Mouse (Mus musculus) retina, postnatal 1 day (tissue): Measurements from ENCODE around the gene Dlg4.

Experiments
- DNase-seq: peaks from one replicate; pipeline ENCODE4 v3.0.0-alpha.2; 2012

The Dlg4 gene

DNA sequence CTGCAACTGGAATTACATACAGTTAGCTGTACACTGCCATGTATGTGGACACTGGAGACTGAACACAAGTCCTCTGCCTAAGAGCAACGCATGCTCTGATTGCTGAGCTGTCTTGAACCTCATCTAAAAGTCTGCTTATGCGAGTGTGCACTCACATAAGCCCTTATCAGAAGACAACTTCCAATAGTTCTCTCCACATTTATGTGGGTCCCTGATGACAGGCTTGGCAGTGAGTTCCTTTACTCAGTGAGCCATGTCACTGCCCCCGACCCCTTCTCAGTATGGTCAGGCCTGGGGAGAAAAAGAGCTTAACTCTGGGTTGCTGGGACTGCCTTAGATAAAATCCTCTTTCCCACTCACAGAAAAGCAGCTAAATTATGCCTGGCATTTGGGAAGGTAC lies at the start of gene Dlg4:
TSS of gene Dlg4 (plus strand) at position 274 of the 400 bp plus-strand sequence.
- no peak for DNase-seq

DNA sequence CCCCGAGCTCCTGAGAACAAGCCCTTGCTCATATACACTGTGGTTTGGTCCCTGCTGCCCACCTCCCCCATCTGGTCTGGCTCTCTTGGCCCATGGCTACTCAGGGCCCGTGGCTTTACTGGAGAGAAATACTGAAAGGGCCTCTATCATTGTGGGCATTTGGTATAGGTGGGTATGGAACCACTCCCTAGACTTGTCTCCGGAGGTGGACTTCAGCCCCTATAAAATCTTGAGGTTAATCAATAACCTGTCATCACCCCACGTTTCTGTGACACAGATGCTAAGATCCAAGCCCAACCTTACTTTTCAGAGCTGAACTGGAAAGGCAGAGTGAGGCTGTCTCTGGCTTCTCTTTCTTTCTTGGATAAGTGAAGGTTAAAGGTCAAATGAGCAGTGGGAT lies 47.9 kb upstream of the Dlg4 start:
- no peak for DNase-seq

DNA sequence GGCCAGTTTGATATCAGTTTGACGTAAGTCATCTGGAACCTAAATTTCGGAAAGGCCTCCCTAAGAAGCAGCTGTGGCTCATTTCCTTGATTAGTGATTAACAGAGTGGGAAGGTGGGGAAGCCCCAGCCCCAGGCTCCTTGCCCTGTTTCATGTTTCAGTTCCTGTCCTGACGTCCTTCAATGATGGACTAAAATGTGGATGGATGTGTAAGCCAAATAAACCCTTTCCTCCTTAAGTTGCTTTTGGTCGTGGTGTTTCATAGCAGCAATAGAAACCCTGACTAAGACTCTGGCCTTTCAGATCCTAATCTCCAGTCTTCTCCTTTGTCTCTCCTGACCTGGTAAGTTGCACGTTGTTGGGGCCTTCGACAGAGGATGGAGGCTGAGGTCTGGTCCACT lies 46.5 kb upstream of the Dlg4 start:
- DNase-seq: no peak

- no peak for DNase-seq
Measured at GRCm38 (mm10) chr11:69970775-69971174, 46.0 kb upstream of the Dlg4 start.

- no peak for DNase-seq
Measured at GRCm38 (mm10) chr11:69974907-69975306, 41.8 kb upstream of the Dlg4 start.

DNA sequence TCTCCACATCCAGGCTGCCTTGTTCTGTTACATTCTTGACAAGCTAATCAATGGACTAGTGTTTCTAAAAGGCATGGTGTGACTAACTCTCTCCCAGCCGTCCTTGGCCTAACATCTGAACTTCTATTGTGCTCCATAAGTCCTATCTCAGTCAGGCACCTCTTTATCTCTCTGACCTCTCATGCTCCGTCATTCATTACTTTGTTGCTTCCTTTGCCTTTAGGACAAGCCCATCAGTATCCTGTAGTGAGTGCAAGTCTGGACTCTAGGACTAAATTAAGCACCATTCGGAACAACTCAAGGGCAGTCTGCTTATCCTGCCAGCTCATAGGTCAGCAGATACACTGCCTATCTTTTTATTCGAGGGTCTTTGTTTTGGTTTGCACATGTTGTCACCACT lies 40.5 kb upstream of the Dlg4 start:
- DNase-seq: no peak

DNA sequence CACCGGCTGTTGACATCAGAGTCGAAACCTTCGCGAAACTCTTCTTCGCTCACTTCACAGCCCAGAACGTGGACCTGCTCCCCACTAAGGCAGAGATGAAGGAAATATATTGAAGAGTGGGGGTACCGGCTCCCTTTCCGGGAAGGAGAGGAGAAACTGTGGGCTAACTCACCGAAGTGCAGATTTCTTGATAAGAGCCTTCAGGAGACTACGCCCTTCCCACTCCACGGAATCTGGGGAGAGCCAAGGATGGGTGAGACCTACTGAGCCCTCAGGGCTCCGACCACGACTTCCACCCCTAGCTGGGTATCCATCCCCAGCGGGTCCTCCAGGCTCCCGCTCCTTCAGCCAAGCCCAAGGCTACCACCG lies 36.9 kb upstream of the Dlg4 start:
- no peak for DNase-seq

- DNase-seq: peak; percentile 100
Measured at GRCm38 (mm10) chr11:69980196-69981140, 36.3 kb upstream of the Dlg4 start.

- no peak for DNase-seq
Measured at GRCm38 (mm10) chr11:69981141-69981762, 35.5 kb upstream of the Dlg4 start, which contains the start of gene Ctdnep1. TSS of gene Ctdnep1 (plus strand) at chr11:69981156.

DNA sequence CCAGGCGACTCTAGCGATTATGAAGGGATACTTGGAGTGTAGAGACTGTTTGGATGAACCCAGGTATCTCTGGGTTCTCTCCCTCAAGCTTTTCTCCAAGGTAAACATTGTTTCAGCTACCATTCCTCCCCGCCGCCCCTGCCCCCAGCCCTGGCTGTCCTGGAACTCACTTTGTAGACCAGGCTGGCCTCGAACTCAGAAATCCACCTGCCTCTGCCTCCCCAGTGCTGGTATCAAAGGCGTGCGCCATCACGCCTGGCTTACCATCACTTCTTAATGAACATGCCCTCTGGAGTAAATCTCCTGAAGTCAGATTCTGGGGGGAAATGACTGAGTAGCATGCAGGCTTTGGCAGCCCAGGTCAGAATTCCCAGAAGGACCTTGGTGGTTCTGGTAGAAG lies 34.5 kb upstream of the Dlg4 start, which contains the start of gene Elp5:
TSS of gene Elp5 (minus strand) at position 293 of the 400 bp plus-strand sequence.
- no peak for DNase-seq

GRCm38 (mm10) chr11:69982877-69983276 lies 33.9 kb upstream of the Dlg4 start:
- no peak for DNase-seq

DNA sequence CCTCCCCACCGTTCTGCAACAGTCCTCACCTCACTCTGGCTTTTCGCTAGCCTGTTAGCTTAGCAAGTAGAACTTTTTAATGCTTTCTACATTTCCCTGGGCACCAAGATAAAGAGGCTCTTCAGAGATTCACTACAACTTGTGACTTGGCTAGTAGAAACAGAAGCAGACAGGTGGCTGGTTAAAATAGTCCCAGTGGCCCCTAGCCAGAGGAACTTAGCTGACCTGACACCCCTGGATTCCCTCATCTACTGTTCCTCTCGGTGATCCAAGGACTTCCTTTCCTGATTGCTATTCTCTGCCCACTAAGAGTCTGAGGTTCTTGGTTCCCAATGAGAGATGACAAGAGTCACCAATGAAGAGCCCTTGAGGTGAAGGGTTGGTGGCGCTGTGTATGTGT lies 33.4 kb upstream of the Dlg4 start:
- DNase-seq: no peak

GRCm38 (mm10) chr11:69984431-69984830 lies 32.3 kb upstream of the Dlg4 start:
- DNase-seq: no peak

- no peak for DNase-seq
Measured at GRCm38 (mm10) chr11:69989949-69990348, 26.8 kb upstream of the Dlg4 start.

DNA sequence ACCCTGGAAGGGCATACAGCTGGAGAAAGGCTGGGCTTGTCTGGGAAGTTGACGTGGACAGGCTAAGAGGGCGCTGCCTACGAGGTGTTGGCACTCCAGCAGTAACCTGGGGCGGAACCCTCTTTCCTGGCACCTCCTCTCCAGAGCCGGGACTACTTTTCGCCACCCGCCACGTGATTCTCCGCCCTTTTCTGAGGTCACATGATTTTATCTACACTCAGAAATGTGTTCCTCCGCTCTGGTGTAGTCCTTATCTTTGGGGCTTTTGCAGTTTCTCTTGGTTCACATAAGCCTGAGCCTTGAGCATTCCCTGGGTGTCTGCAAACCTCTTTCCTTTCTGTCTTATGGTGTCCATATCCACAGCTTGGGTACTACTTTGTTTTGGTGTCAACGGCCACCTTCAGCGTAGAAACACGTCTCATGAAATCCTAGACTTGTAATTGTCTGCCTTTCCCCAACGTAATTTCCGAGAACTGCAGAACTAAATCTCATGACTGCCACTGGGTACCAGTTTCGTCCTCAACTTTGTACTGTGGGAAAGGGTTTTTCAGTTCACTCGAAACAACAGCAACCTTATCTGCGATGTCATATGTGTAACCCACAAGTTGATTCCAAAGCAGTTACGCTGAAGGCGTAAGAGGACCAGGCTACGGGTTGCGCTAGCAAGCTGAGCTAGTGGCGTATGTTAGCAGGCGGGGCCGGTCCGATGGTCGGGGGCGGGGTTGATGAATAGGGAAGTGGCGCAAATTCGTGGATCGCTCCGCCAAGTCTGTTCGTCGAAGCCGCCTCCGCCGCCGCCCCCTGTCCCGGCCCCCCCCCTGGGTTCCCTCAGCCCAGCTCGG lies 25.7 kb upstream of the Dlg4 start, which contains the start of gene Gabarap:
TSS of gene Gabarap (plus strand) at position 294 of the 842 bp plus-strand sequence.
- DNase-seq: peak; percentile 98

GRCm38 (mm10) chr11:69991711-69992110 lies 25.0 kb upstream of the Dlg4 start:
- DNase-seq: no peak

- DNase-seq: no peak
Measured at GRCm38 (mm10) chr11:69992396-69992795, 24.3 kb upstream of the Dlg4 start.

- DNase-seq: peak; percentile 44
Measured at GRCm38 (mm10) chr11:69992932-69993331, 23.8 kb upstream of the Dlg4 start.

DNA sequence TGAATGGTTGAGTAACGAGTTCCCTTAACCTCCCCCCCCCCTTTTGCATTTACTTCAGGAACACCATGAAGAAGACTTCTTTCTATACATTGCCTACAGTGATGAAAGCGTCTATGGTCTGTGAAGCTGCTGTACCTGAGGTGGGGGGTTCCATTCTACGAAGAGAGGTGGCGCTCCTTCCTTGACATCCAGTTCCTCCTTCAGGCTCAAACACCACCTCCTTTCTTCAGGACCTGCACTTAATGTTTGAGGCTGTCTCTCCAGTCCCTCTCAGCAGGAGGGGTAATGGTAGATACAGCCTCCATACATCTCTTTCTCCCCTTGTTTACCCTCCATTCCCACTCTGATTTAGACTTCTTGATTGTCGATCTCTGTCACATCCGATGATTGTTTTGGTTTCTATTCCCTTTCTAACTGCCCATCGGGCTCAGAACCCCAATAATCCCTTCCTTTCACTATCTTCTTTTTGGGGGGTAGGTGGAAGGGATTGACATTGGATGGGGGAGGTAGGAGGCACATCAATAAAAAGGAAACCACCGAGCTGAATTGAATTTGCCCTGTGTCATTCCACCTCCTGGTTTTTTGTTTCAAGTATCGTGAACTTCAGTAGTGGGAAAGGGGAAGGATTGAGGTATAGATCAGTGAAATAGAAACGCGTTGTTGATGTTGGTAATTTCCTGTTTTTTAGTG lies 22.2 kb upstream of the Dlg4 start:
- no peak for DNase-seq

DNA sequence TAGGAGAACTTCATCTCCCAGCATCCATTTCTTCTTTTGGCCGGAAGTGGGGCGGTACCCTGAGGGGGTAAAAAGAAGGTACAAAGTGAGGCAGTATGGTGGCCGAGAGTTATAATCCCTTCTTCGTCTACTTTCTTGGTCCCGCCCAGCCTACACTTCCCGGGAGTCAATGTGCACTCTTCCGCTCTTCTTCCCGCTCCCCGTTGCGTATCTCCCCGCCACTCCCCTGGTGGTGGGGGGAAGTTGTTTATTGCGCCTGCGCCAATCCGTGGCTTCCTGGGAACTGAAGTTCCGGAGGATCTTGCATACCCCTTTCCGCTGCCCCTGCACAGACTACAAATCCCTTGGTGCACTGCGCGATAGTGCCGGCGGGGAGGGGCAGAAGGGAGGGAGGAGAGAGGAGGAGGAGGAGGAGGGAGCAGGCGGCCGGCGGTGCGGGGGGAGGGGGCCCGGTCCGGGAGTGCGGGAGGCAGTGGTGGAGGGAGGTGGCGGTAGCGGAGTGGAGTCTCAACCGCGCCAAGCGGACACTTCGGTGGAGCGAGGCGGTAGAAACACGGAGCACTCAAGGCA lies 21.3 kb upstream of the Dlg4 start, which contains the start of gene Phf23:
TSS of gene Phf23 (plus strand) at position 387 of the 570 bp plus-strand sequence.
- peak; percentile 100 for DNase-seq

GRCm38 (mm10) chr11:69996161-69997061 lies 20.3 kb upstream of the Dlg4 start:
- no peak for DNase-seq
